Mouse (Mus musculus): ENCODE measurements around the gene Ceacam2. TPM values are rescaled to one million over a fixed set of nuclear protein-coding genes. Genes with fewer than 3 reads are reported as not detected.
"Not testable (repeated sequence)": the region's sequence is repeated elsewhere in the genome, so short reads cannot be mapped to it uniquely, and the experiment has no call there.

The Ceacam2 gene
- total RNA-seq, 2 experiments from 2014 or later = 0.35 to 0.68 TPM

DNA sequence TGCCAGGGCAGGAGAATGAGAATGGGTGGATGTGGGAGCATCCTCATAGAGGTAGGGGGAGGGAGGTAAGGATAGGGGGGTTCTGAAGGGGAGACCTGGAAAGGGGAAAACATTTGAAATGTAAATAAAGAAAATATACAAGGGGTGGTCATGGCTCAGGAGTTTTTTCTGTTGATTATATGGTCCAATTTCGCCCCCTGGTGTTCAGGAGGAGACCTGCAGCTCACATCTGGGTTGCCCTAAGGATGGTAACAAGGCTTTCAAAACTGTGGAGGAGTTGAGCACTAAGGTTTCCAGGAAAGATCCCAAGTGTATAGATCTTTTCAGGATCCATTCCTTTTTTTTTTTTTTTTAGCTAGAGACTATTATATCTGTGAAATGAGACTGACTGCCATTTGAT lies 60.2 kb downstream of the Ceacam2 start:
- intact Hi-C loops (cut with DNase I) = loop anchor here (1.0 to 5.0 kb wide), 2 partner anchors 55 to 702 kb away; partner anchors contain the start of gene Ceacam10
- Histone ChIP-seq H3K27ac (no peak overlapping the region), H3K4me3 (no peak overlapping the region)
- TF ChIP-seq CTCF (IDR thresholded peaks at IDR 0.05) = peak; percentile 70
- DNase-seq (ENCODE audit: extremely low spot score in 1 of 2, low spot score in 2 of 2) = peak in 1 of 2 experiments; percentile 23

GRCm38 (mm10) chr7:25477752-25478093 lies 61.9 kb downstream of the Ceacam2 start:
- intact Hi-C loops (cut with DNase I) = loop anchor here (2.0 to 5.0 kb wide), 2 partner anchors 61 to 700 kb away; partner anchors contain the start of genes Ceacam10 and Ceacam2
- not testable (repeated sequence) for H3K4me3 ChIP-seq; DNase-seq (ENCODE audit: extremely low spot score in 1 of 2, low spot score in 2 of 2); H3K27ac ChIP-seq

DNA sequence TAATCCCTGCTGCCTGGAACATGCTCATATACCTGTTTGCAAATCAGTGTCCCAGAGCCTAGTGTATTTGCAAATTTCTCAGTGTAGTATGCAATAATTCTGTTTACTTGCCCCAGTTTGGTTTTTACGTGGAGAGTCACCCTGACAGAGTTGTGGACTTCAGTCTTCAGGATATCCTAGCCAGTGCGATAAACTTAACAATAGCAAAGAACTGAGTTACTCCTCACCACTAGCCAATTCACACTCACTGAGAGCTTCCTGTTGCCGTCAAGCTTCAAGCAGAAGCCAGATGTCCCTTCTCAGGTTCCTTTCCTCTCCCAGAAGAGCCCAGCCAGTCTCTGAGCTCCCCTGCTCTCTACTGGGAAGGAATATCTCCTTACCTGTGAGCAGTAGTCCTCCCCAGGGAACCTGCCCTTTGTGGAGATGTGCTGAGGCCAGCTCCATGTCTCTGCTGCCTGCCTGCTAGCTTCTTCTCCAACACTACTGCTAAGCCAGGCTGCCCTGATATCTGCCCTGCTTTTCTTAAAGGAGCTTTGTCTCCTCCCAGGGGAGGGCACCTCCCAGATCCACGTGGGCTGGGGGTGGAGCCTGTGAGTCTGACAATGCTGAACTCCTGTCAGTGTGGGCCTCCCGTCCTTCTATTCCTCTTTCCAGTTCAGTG lies 62.4 kb downstream of the Ceacam2 start, which contains the start of gene Ceacam1:
Ceacam1 (minus strand) TSS at position 513 of the 661 bp plus-strand sequence.
- not testable (repeated sequence) for H3K4me3 ChIP-seq; DNase-seq (ENCODE audit: extremely low spot score in 1 of 2, low spot score in 2 of 2)
- H3K27ac ChIP-seq = peak within 1 kb of the TSS; percentile 36; the same call in 1 of the 2 replicates
- intact Hi-C loops (cut with DNase I) = loop anchor here (2.0 to 5.0 kb wide), 2 partner anchors 62 to 700 kb away; partner anchors contain the start of genes Ceacam10 and Ceacam2

DNA sequence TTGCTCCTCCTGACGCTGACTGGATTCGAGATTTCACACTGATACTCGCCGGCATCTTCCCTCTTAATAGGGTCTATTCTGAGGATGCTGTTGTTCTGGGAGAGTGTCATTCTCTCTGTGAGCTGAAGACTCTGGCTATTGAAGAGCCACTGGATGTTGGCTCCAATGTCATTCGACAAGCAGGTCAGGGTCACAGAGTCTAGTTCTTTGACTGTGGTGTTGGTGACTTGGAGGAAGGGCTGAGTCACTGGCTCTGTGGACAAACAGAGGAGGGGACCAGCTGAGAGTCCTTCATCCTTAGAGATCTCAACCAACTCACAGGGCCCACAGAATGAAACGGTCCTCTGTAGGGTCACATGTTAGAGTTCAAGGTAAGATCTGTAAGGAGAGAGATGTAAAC lies 67.8 kb downstream of the Ceacam2 start:
- DNase-seq (ENCODE audit: extremely low spot score in 1 of 2, low spot score in 2 of 2); H3K27ac ChIP-seq; intact Hi-C loops (cut with DNase I); H3K4me3 ChIP-seq: not testable (repeated sequence)

Other genes starting within 250 kb of the Ceacam2 start
- 10 to 100 TPM; 27.9 to 34.2 TPM for gene Pafah1b3, start 241.9 kb downstream of the Ceacam2 start, total RNA-seq (2021)
- gene Prr19, start 238.4 kb downstream of the Ceacam2 start, total RNA-seq (2021) = under 1 TPM in 1 of 2 experiments, not detected in 1; 0.27 TPM
- gene Tmem145, start 233.8 kb downstream of the Ceacam2 start, total RNA-seq (2021) = 10 to 100 TPM; 51.8 to 59.3 TPM
- gene Megf8, start 222.7 kb downstream of the Ceacam2 start, total RNA-seq (2021) = 100 to 1,000 TPM; 110 to 115 TPM
- gene Cnfn, start 170.1 kb downstream of the Ceacam2 start, total RNA-seq (2021) = not detected
- gene Lipe, start 141.1 kb downstream of the Ceacam2 start, total RNA-seq (2021) = 1 to 10 TPM; 7.5 to 7.8 TPM
- not detected for gene Cxcl17, start 127.0 kb downstream of the Ceacam2 start, total RNA-seq (2021)
- gene Ceacam1, start 62.3 kb downstream of the Ceacam2 start, total RNA-seq (2021) = 1 to 10 TPM; 3.1 to 4.1 TPM
- gene Erich4, start 76.0 kb upstream of the Ceacam2 start, total RNA-seq (2021) = not detected
- 10 to 100 TPM; 51.0 to 55.7 TPM for gene Dmac2, start 79.6 kb upstream of the Ceacam2 start, total RNA-seq (2021)
- gene B3gnt8, start 86.8 kb upstream of the Ceacam2 start, total RNA-seq (2021) = under 1 TPM; 0.65 to 0.68 TPM
- gene Bckdha, start 119.1 kb upstream of the Ceacam2 start, total RNA-seq (2021) = 10 to 100 TPM; 32.9 to 33.9 TPM
- 10 to 100 TPM; 23.3 to 24.0 TPM for gene Exosc5, start 119.3 kb upstream of the Ceacam2 start, total RNA-seq (2021)
- gene Tmem91, start 135.3 kb upstream of the Ceacam2 start, total RNA-seq (2021) = 10 to 100 TPM; 20.7 to 29.4 TPM
- 10 to 100 TPM; 21.3 to 25.9 TPM for gene B9d2, start 140.9 kb upstream of the Ceacam2 start, total RNA-seq (2021)
- gene Tgfb1, start 147.1 kb upstream of the Ceacam2 start, total RNA-seq (2021) = 10 to 100 TPM in 1 of 2 experiments, 1 to 10 TPM in 1; 7.3 to 10.7 TPM
- gene Ccdc97, start 179.2 kb upstream of the Ceacam2 start, total RNA-seq (2021) = 10 to 100 TPM; 65.4 to 66.5 TPM
- 100 to 1,000 TPM in 1 of 2 experiments, 10 to 100 TPM in 1; 96.5 to 101 TPM for gene Hnrnpul1, start 214.9 kb upstream of the Ceacam2 start, total RNA-seq (2021)
- 10 to 100 TPM; 33.2 to 40.5 TPM for gene Axl, start 248.8 kb upstream of the Ceacam2 start, total RNA-seq (2021)